Mouse (Mus musculus) embryonic facial prominence, embryonic 13.5 days (tissue): ENCODE measurements around the gene Igsf3. TPM values are rescaled to one million over a fixed set of nuclear protein-coding genes. Genes with fewer than 3 reads are reported as not detected.
A peak's percentile ranks its signal among the peaks of the same experiment; 100 is the strongest.

Experiments used
- ATAC-seq: fragments of 200-750 bp; cut with Nextera tagmentation; 2 replicates; pipeline ENCODE4 v1.8.0; 2017; ENCODE audit warnings: low read depth; ENCODE audit not compliant: insufficient number of reproducible peaks, insufficient read depth, low FRiP score, low TSS enrichment
- H3K27ac ChIP-seq: fragments of 300-500 bp; sonication (generic); 2 replicates; pipeline ENCODE4 v1.5.1; 2015; ENCODE audit warnings: moderate library complexity, mild to moderate bottlenecking, inconsistent platforms
- H3K27me3 ChIP-seq: fragments of 300-500 bp; sonication (generic); 2 replicates; pipeline ENCODE4 v1.6.1; 2015; ENCODE audit warnings: mild to moderate bottlenecking, inconsistent platforms
- H3K36me3 ChIP-seq: fragments of 300-500 bp; sonication (generic); 2 replicates; pipeline ENCODE4 v1.6.1; 2015; ENCODE audit warnings: mild to moderate bottlenecking, inconsistent platforms
- H3K4me1 ChIP-seq: fragments of 300-500 bp; sonication (generic); 2 replicates; pipeline ENCODE4 v1.6.1; 2015; ENCODE audit warnings: inconsistent platforms
- H3K4me2 ChIP-seq: fragments of 300-500 bp; sonication (generic); 2 replicates; pipeline ENCODE4 v1.6.1; 2015; ENCODE audit warnings: moderate library complexity, mild to moderate bottlenecking, inconsistent platforms
- H3K4me3 ChIP-seq: fragments of 300-500 bp; sonication (generic); 2 replicates; pipeline ENCODE4 v1.5.1; 2015; ENCODE audit warnings: mild to moderate bottlenecking, inconsistent platforms
- H3K9ac ChIP-seq: fragments of 300-500 bp; sonication (generic); 2 replicates; pipeline ENCODE4 v1.6.1; 2015; ENCODE audit warnings: mild to moderate bottlenecking, inconsistent platforms
- H3K9me3 ChIP-seq: fragments of 300-500 bp; sonication (generic); 2 replicates; pipeline ENCODE4 v1.6.1; 2016; ENCODE audit warnings: inconsistent platforms
- WGBS: fragments of 180-500 bp; shearing (Covaris S2); methylation state at CpG from one replicate; pipeline ENCODE4 v1.1.7; 2015; ENCODE audit warnings: mixed read lengths; 5-methylcytosine and 5-hydroxymethylcytosine counted together
- polyA plus RNA-seq: library from polyadenylated mRNA; unstranded; fragments of >200 nt; fragmentation: Nextera tagmentation; extraction: Ambion mirVana; gene quantifications from 2 replicates; pipeline ENCODE4 v1.2.1, GENCODE M21; 2015

The Igsf3 gene
- polyA plus RNA-seq, 1 experiment from 2014 or later = 104 TPM

DNA sequence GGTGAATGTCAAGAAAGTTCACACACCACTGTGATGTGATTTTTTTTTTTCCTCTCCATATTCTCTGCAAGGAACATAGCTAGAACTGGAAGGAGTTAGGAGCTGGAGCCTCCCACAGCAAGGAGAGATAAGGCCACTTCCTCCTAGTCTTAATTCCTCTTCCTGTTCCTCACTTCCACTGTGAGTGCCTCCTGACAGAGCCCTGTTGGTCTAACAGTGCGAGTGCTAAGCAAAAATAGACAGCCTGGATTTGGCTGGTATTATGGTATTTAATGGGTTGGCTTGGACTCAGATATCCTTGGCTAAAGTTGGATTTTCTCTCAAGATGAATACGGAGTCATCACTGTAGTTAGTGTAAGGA is 53.9 kb downstream of the Igsf3 start:
- WGBS = 76% methylated on average over 2 of the region's 2 CpGs
- ATAC-seq = no peak
- Histone ChIP-seq H3K27me3 (no peaks in the 10 kb centered on the region), H3K27ac (no peak overlapping the region), H3K9ac (no peak overlapping the region), H3K9me3 (no peaks in the 10 kb centered on the region), H3K4me3 (no peak overlapping the region), H3K4me1 (0 out of 2 replicates have a peak, but pooled peaks cover 7% of the 10 kb centered on the region), H3K36me3 (peaks cover 91% of the 10 kb centered on the region), H3K4me2 (no peak overlapping the region)

- Histone ChIP-seq H3K9me3 (no peaks in the 10 kb centered on the region), H3K9ac (no peak overlapping the region), H3K4me3 (no peak overlapping the region), H3K27ac (no peak overlapping the region), H3K4me2 (no peak overlapping the region), H3K36me3 (peaks cover 89% of the 10 kb centered on the region), H3K4me1 (peaks cover 26% of the 10 kb centered on the region), H3K27me3 (no peaks in the 10 kb centered on the region)
- 88% methylated on average over 8 of the region's 8 CpGs for WGBS
- no peak for ATAC-seq
Measured at GRCm38 (mm10) chr3:101435672-101436071, 58.8 kb downstream of the Igsf3 start.

DNA sequence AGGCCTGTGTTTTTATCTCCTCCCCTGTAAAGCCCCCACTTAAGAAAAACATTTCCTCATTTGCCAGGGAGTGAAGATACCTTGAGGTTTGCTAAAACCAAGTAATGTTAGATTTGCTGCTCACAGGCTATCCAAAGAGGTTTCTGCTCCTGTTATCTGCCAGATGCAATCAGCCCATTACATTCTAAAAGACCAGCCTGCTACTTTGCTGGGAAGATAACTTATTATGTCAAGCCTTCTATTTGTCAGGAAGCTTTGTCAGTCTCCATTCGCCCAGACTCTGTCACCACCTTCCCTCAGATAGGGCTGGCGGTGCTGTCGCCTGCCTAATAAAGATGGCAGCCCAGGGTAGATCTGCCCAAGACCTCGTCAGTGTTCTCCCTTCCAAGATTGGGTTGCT is 59.6 kb downstream of the Igsf3 start:
- no peak overlapping the region for H3K4me2 ChIP-seq
- no peaks in the 10 kb centered on the region for H3K27me3 ChIP-seq
- H3K4me1 ChIP-seq = peaks cover 26% of the 10 kb centered on the region
- 0 out of 2 replicates have a peak overlapping the region, but pooled peaks have one; percentile 48 for H3K27ac ChIP-seq
- ATAC-seq = no peak
- no peak overlapping the region for H3K4me3 ChIP-seq
- 76% methylated on average over 4 of the region's 4 CpGs for WGBS
- H3K9ac ChIP-seq = no peak overlapping the region
- no peaks in the 10 kb centered on the region for H3K9me3 ChIP-seq
- peaks cover 89% of the 10 kb centered on the region for H3K36me3 ChIP-seq

- Histone ChIP-seq H3K36me3 (peaks cover 89% of the 10 kb centered on the region), H3K9ac (no peak overlapping the region), H3K4me1 (peaks cover 27% of the 10 kb centered on the region), H3K27me3 (no peaks in the 10 kb centered on the region), H3K27ac (0 out of 2 replicates have a peak overlapping the region, but pooled peaks have one; percentile 48), H3K4me3 (no peak overlapping the region), H3K9me3 (no peaks in the 10 kb centered on the region), H3K4me2 (no peak overlapping the region)
- WGBS = 46% methylated on average over 12 of the region's 12 CpGs
- no peak for ATAC-seq
Measured at GRCm38 (mm10) chr3:101437021-101437563, 60.2 kb downstream of the Igsf3 start.

GRCm38 (mm10) chr3:101443265-101443881 is 66.5 kb downstream of the Igsf3 start:
- 78% methylated on average over 11 of the region's 11 CpGs for WGBS
- Histone ChIP-seq H3K27me3 (no peaks in the 10 kb centered on the region), H3K4me3 (no peak overlapping the region)

GRCm38 (mm10) chr3:101444437-101444836 is 67.6 kb downstream of the Igsf3 start:
- Histone ChIP-seq H3K4me2 (no peak overlapping the region), H3K4me1 (peaks cover 24% of the 10 kb centered on the region), H3K9me3 (no peaks in the 10 kb centered on the region), H3K27me3 (no peaks in the 10 kb centered on the region), H3K9ac (no peak overlapping the region), H3K4me3 (no peak overlapping the region), H3K36me3 (peaks cover 57% of the 10 kb centered on the region), H3K27ac (no peak overlapping the region)
- no peak for ATAC-seq
- 90% methylated on average over 8 of the region's 8 CpGs for WGBS

More at GRCm38 (mm10) chr3:101443265-101443881, 66.5 kb downstream of the Igsf3 start:
- H3K9ac ChIP-seq = no peak overlapping the region
- H3K4me1 ChIP-seq = peaks cover 19% of the 10 kb centered on the region
- ATAC-seq = no peak
- H3K4me2 ChIP-seq = no peak overlapping the region
- H3K9me3 ChIP-seq = no peaks in the 10 kb centered on the region
- peaks cover 67% of the 10 kb centered on the region for H3K36me3 ChIP-seq
- peak overlapping the region; percentile 34; the same call in 1 of the 2 replicates for H3K27ac ChIP-seq

DNA sequence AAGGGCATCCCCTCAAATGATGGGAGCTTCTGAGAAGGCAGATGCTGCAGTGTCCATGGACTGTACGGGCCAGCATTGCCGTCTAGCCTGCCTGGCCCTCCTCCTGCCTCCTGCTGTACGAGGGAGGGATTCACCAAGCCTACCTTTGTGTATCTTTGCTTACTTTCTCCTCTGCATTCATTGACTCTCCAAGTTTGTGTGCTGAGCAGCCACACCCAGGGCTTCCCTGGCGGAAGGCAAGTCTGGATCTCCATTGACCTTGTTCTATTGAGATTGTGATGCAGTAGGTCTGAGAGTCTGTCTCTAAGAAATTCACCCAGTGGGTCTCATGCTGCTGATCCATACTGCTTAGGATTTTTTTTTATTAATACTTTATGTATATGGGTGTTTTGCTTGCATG is 70.4 kb downstream of the Igsf3 start:
- Histone ChIP-seq H3K4me3 (no peak overlapping the region), H3K36me3 (peaks cover 54% of the 10 kb centered on the region)

DNA sequence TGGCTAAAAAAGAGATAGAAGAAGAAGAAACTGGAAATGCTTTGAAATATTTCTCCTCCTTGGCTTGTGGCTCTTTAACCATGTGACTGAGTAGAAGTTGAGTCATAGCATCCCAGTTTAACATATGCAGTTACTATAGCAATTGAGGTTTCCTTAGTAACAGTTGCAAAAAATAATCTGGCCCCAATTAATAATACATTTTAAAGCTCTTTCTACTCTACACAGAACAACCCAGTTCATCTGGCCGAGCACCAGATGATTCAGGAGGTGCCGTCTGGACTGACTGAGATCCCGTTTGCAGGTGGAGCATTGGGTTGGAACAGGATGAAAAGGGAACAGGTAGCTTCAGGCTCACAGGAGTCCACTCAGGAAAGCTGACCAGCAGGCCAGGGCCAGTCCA is 71.9 kb downstream of the Igsf3 start:
- no peak for ATAC-seq
- no peaks in the 10 kb centered on the region for H3K27me3 ChIP-seq
- peaks cover 23% of the 10 kb centered on the region for H3K4me1 ChIP-seq
- no peak overlapping the region for H3K27ac ChIP-seq
- no peak overlapping the region for H3K9ac ChIP-seq
- peaks cover 69% of the 10 kb centered on the region for H3K36me3 ChIP-seq
- H3K4me2 ChIP-seq = no peak overlapping the region
- WGBS = 52% methylated on average over 3 of the region's 3 CpGs
- H3K4me3 ChIP-seq = no peak overlapping the region
- no peaks in the 10 kb centered on the region for H3K9me3 ChIP-seq

More for the DNA sequence above, 70.4 kb downstream of the Igsf3 start:
- ATAC-seq = no peak
- H3K4me1 ChIP-seq = peaks cover 29% of the 10 kb centered on the region
- no peaks in the 10 kb centered on the region for H3K27me3 ChIP-seq
- no peaks in the 10 kb centered on the region for H3K9me3 ChIP-seq
- no peak overlapping the region for H3K4me2 ChIP-seq
- H3K27ac ChIP-seq = no peak overlapping the region
- 91% methylated on average over 4 of the region's 4 CpGs for WGBS
- no peak overlapping the region for H3K9ac ChIP-seq

- ATAC-seq = no peak
- H3K36me3 ChIP-seq = peaks cover 81% of the 10 kb centered on the region
- whole genome bisulfite sequencing = 83% methylated on average over 31 of the region's 31 CpGs
- H3K4me3 ChIP-seq = no peak overlapping the region
- H3K27ac ChIP-seq = no peak overlapping the region
- peaks cover 23% of the 10 kb centered on the region for H3K4me1 ChIP-seq
- no peak overlapping the region for H3K9ac ChIP-seq
- no peaks in the 10 kb centered on the region for H3K27me3 ChIP-seq
- H3K9me3 ChIP-seq = no peaks in the 10 kb centered on the region; the same call in 1 of the 2 replicates
- no peak overlapping the region for H3K4me2 ChIP-seq
Measured at GRCm38 (mm10) chr3:101450811-101451428, 74.0 kb downstream of the Igsf3 start.

DNA sequence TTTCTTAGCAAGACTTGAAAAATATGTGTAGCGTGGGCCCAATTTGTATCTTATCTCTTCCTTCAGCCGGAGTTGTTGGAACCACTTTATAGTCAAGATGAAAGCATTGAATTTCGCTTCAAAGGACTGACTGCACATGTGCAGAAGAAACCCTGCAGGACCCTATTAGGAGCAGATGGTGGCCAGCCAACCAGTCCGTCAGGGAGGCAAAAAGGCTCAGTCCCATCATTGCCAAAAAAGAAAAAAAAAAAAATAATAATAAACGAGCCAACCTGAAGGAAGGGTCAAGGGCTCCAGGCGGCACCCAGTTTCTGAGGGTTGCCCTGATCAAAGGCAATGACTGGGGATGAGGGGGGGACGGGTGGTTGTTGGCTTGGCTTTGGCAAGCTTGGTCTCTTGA is 83.7 kb downstream of the Igsf3 start:
- H3K4me1 ChIP-seq = peaks cover 28% of the 10 kb centered on the region
- peaks cover 10% of the 10 kb centered on the region for H3K9me3 ChIP-seq
- no peak for ATAC-seq
- no peak overlapping the region for H3K9ac ChIP-seq
- no peak overlapping the region for H3K4me2 ChIP-seq
- H3K4me3 ChIP-seq = no peak overlapping the region
- H3K27ac ChIP-seq = peak overlapping the region; percentile 92
- WGBS = 48% methylated on average over 7 of the region's 7 CpGs
- H3K36me3 ChIP-seq = peaks cover 42% of the 10 kb centered on the region
- no peaks in the 10 kb centered on the region for H3K27me3 ChIP-seq

GRCm38 (mm10) chr3:101461046-101461445 is 84.2 kb downstream of the Igsf3 start:
- no peak overlapping the region for H3K9ac ChIP-seq
- H3K36me3 ChIP-seq = peaks cover 40% of the 10 kb centered on the region
- H3K9me3 ChIP-seq = peaks cover 10% of the 10 kb centered on the region
- H3K4me3 ChIP-seq = no peak overlapping the region
- peak overlapping the region; percentile 92 for H3K27ac ChIP-seq
- H3K4me1 ChIP-seq = peaks cover 28% of the 10 kb centered on the region
- ATAC-seq = no peak
- 77% methylated on average over 7 of the region's 7 CpGs for WGBS
- H3K27me3 ChIP-seq = no peaks in the 10 kb centered on the region
- H3K4me2 ChIP-seq = no peak overlapping the region

DNA sequence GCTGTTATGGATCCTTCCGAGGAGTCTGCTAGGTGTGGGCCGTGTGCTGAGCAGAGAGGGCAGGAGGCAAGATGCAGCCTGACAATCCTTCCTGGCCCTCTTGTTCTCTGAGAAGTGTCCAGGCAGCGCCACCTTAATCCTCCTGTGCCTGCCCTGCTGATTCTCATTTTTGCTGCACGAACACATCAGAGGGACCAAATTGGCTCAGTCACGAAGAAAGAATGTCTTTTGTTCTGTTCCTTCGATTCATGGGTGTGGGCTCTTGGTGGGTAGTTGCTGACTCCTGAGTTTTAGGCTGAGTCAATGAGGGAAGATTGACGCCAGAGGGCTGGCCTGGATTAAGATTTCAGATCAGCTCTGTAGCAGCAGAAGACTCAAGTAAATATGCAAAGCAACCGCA is 84.9 kb downstream of the Igsf3 start:
- WGBS = 8% methylated on average over 8 of the region's 8 CpGs
- Histone ChIP-seq H3K4me3 (no peak overlapping the region), H3K9me3 (peaks cover 10% of the 10 kb centered on the region), H3K27ac (peak overlapping the region; percentile 92), H3K36me3 (peaks cover 33% of the 10 kb centered on the region), H3K4me1 (peaks cover 33% of the 10 kb centered on the region), H3K9ac (peak overlapping the region; percentile 55), H3K4me2 (no peak overlapping the region; the same call in 1 of the 2 replicates), H3K27me3 (no peaks in the 10 kb centered on the region)
- no peak for ATAC-seq
